Mouse (Mus musculus): ENCODE results near the gene Prrg2.
"Not testable (repeated sequence)": the region's sequence is repeated elsewhere in the genome, so short reads cannot be mapped to it uniquely, and the experiment has no call there.

The Prrg2 gene

DNA sequence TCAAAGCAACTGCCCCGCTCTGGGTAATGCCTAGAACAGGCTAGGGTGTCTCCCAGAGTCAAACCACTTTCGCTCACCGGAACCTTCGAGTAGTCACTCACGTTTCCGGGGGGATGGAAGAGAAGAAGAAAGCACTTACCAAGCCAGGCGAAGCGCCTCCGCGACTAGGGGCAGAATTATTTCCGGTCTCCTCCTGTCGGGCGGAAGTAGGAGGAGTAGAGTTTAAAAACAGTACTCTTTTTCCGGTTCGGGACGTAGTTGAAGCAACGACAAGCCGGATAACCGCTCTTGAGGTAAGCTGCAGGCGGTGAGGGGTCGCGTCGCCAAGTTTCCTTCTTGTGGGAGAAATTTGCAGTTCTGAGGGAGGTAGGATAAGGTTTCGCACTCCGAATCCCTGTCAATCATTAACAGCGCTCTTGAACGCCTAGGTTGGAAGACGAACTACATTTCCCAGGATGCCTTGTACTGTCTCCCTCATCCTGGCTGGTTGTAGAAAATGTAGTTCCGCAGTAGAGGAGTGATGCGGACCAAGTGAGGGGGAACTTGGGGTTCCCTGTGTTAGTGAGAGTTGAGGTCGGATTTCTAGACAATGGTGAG, at the start of gene Prrg2, which contains the start of gene Nosip:
TSS of gene Prrg2 (minus strand) at position 439 of the 597 bp plus-strand sequence.
TSS of gene Nosip (plus strand) at position 191 of the 597 bp plus-strand sequence.
- peak; percentile 99 for DNase-seq (ENCODE audit: low read depth, low spot score)

- DNase-seq (ENCODE audit: low read depth, low spot score), result peak; percentile 90
Measured at GRCm38 (mm10) chr7:45111940-45112339, 49.5 kb upstream of the Prrg2 start.

- not testable (repeated sequence) for DNase-seq (ENCODE audit: low read depth, low spot score)
Measured at GRCm38 (mm10) chr7:45110089-45110488, 47.6 kb upstream of the Prrg2 start.

DNA sequence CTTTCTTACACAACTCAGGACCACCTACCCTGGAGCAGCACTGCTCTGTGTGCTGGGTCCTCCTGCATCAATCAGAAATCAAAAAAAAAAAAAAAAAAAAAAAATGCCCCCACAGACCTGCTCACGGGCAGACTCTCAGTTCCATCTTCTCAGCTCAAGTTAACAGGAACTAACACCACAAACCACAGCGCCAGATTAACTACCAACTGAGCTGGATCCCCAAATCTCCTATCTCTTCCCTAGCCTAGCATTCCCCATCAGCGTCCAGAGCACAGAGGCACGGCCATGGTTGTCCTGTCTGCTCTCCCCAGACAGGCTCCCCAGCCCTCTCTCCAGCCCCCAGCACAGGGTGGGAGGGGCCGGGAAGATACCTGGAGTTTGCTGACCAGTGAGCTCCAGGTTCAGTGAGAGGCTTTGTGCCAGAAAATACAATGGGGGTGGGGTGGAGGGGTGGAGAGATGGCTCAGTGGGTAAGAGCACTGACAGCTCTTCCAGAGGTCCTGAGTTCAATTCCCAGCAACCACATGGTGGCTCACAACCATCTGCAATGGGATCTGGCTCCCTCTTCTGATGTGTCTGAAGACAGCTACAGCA, 44.7 kb upstream of the Prrg2 start:
- peak; percentile 51 for DNase-seq (ENCODE audit: low read depth, low spot score)

GRCm38 (mm10) chr7:45106441-45106840, 44.0 kb upstream of the Prrg2 start:
- DNase-seq (ENCODE audit: low read depth, low spot score), result no peak

DNA sequence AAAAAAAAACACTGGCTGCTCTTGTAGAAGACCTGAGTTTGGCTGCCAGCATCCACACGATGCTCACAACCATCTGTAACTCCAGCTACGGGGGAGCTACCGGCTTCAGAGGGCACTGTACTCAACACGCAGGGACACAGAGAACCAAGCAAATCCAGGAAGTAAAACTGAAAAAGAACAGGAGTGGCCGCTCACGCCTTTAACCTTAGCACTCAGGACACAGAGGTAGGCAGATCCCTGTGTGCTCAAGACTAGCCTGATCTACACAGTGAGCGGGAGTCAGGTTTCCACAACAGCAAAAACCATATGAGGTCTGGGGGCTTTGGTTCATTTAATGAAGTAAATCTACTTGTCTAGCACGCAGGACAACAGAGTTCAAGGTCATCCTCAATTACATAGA, 43.0 kb upstream of the Prrg2 start:
- no peak for DNase-seq (ENCODE audit: low read depth, low spot score)

DNA sequence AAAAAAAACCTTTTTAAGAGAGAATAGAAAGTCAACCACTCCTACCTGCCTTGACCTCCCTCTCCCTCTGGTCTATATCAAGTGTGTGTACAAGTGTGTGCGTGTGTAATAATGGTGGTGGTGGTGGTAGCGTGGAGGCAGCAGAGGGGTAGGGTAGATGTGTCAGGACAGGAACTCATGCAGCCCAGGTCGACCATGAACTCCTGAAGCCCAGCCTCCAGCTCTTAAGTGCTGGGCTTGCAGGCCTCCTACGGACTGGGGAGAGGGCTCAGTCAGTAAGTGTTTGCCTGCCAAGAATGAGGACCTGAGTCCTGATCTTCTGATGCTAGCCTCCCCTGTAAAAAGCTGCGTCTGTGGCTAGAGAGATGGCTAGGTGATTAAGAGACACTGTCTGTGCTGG, 42.5 kb upstream of the Prrg2 start:
- DNase-seq (ENCODE audit: low read depth, low spot score), result no peak

DNA sequence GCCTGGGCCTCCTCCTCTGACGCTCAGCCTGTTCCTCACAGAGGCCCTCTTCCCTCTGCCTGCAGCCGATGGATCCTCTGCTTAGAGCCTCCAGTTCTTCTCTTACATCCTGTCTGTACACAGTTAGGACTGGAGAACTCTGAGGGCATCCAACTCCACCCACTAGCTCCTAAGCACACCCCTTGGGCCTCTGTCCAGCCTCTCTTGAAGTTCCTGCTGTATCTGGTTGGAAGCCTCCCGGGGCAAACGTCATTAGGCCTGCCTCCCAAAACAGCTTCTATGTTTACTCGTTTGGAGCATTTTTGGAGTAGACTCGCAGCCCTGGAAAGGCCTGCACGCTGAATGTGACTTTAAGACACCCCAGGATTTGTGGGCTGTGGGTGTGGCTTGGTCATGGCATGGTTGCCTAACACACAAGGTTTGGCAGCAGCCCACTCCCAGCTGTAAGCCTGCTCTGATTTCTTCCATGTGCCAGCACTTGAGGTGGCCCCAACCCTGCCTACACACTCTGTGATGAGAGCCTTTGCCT, 41.2 kb upstream of the Prrg2 start, which contains the start of gene Fcgrt:
TSS of gene Fcgrt (minus strand) at position 200 of the 529 bp plus-strand sequence.
- no peak for DNase-seq (ENCODE audit: low read depth, low spot score)

- DNase-seq (ENCODE audit: low read depth, low spot score), result no peak
Measured at GRCm38 (mm10) chr7:45102940-45103585, 40.6 kb upstream of the Prrg2 start.

DNA sequence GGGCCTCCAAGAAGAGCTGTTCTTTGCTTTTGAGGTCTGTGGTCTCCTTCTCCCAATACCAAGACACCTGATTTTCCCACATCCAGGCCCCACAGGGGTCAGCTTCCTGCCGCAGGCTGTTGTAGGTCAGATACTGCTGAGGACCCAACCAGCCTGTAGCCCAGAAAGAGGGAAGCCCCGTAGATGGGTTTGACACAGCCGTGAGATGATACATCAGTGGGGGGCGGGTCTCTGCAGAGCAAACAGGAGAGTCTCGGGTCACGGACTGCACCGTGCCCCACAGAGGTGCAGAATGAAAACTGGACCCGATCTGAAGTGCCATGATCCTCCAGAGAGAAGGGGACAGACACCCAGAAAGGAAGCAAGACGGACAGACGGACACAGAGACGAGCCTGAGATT, 40.0 kb upstream of the Prrg2 start:
- DNase-seq (ENCODE audit: low read depth, low spot score), result no peak

- DNase-seq (ENCODE audit: low read depth, low spot score), result no peak
Measured at GRCm38 (mm10) chr7:45100046-45100445, 37.6 kb upstream of the Prrg2 start.

DNA sequence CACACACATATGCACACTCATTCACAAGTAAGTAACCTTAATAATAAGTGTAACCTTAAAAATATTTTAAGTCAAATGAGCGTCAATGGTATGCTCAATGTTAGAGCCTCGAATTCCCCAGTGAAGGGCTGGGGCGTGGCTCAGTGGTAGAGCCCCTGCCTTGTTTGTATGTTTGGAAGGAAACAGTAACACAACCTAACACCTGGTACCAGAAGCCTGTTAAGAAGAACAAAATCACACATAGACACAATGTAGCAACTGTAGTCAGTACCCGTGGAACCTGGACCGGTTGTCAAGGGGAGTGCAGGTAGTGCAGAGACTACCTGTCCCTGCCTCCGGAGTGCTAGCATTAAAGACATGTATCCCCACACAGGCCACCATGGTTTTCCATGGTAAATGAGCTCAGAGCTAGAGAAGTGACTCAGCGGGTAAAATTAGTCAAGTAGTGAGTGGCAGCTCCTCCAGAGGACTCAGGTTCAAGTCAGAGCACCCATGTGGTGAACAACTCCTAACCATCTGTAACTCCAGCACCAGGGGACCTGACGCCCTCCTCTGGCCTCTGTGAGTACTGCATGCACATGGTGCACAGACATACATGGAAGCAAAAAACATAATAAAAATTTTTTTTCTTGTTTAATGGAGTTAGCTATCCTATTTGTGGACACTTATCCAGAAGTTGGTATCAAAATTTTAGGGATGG, 36.2 kb upstream of the Prrg2 start:
- DNase-seq (ENCODE audit: low read depth, low spot score), result peak; percentile 75

DNA sequence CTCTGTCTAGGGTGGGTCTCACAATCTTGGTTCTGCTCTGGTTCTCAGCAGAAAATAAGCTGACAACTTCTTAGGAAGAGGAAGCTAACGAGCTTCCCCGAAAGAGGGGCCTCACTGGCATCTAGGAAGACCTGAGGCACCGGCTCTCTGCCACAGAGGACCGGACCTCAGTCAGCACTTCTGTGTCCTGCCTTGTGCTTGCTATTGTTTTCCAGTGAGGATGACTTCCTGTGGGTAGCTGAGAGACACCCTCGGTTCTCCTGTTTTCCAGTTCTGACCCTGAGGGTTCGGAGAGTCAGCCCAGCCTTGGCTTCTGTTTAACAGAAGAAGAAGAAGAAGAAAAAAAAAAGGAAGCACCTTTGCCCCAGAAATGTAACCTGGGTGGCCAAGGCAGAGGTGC, 35.0 kb upstream of the Prrg2 start:
- no peak for DNase-seq (ENCODE audit: low read depth, low spot score)

GRCm38 (mm10) chr7:45095965-45096364, 33.5 kb upstream of the Prrg2 start:
- not testable (repeated sequence) for DNase-seq (ENCODE audit: low read depth, low spot score)

DNA sequence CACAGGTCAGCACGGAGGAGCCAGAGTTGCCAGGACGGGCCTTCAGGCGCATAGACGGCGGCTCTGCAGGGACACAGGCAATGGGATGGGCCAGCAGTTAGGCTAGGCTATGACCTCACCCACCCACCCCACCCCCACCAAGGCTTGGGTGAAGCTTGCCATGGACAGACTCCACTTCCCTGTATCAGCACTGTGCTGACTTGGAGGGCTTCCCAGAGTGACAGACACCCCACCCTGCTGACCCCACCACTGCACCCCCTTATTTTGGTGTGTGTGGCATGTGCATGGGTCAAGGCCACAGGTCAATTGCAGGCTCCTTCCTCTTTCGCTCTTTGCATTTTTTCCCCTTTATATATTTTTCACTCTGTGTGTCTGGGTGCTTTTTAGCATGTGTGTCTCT, 32.9 kb upstream of the Prrg2 start:
- no peak for DNase-seq (ENCODE audit: low read depth, low spot score)

GRCm38 (mm10) chr7:45094121-45094520, 31.6 kb upstream of the Prrg2 start:
- no peak for DNase-seq (ENCODE audit: low read depth, low spot score)

- peak; percentile 89 for DNase-seq (ENCODE audit: low read depth, low spot score)
Measured at GRCm38 (mm10) chr7:45093516-45093905, 31.0 kb upstream of the Prrg2 start.

DNA sequence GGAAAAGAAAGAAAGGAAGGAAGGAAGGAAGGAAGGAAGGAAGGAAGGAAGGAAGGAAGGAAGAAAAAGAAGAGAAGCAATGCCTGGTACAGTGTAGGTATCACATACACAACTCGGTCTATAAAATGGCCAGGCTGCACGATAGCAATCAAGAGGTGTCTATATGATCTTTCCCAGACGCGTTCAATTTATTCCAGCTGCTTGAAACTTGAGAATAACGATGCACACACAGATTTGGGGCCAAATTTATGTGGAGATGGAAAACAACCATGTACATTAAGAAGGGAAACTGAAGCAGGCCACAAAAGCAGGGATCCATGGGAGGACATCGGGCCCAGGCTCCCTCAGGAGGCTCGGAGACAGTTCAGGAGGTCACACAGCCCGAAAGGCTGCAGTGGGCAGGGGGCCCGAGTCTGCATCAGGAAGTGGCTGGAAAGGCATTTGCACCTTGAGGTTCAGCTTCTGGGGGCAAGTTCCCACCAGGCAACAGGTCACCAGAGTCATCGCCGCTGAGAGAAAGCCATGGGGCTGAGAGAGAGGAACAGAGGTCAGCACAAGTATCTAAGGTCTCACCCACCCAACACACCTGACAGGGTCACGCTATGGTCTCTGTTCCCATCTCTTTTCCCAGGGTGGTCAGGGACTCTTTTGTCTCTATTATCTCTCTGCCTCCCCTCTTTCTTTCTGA, 30.5 kb upstream of the Prrg2 start:
- DNase-seq (ENCODE audit: low read depth, low spot score), result no peak

- DNase-seq (ENCODE audit: low read depth, low spot score), result peak; percentile 95
Measured at GRCm38 (mm10) chr7:45092048-45092447, 29.6 kb upstream of the Prrg2 start, which contains the start of gene Rcn3. Gene Rcn3, minus strand, starts transcription at chr7:45092221.

- DNase-seq (ENCODE audit: low read depth, low spot score), result no peak
Measured at GRCm38 (mm10) chr7:45091001-45091990, 28.8 kb upstream of the Prrg2 start.
